Mouse (Mus musculus) G1E (cell line): ENCODE data around the gene Trim40.

Source experiments
- CTCF ChIP-seq: IDR thresholded peaks from 2 replicates; pipeline ENCODE4 v1.5.1; 2012; ENCODE audit warnings: low read depth, low read length, inconsistent platforms, mixed read lengths
- GATA1 ChIP-seq: IDR thresholded peaks from 2 replicates; pipeline ENCODE4 v1.6.1; 2012; ENCODE audit warnings: borderline replicate concordance, low read length, inconsistent platforms, mixed read lengths
- GATA2 ChIP-seq: IDR thresholded peaks from 2 replicates; pipeline ENCODE4 v1.6.1; 2012; ENCODE audit warnings: low read depth, low read length, inconsistent platforms, borderline replicate concordance
- POLR2AphosphoS5 ChIP-seq: IDR thresholded peaks from 2 replicates; pipeline ENCODE4 v1.6.1; 2012; ENCODE audit warnings: low read depth, low read length, inconsistent platforms; ENCODE audit not compliant: insufficient replicate concordance
- TAL1 ChIP-seq: conservative IDR thresholded peaks from 2 replicates; pipeline ENCODE4 v1.6.1; 2012; ENCODE audit warnings: low read depth, low read length, inconsistent platforms, mixed read lengths

- TF ChIP-seq CTCF (peak; percentile 20; the same call in 1 of the 2 replicates), GATA1 (no peak), TAL1 (no peak), GATA2 (no peak), POLR2AphosphoS5 (no peak)
Observed at GRCm38 (mm10) chr17:36892362-36892761, 2.4 kb upstream of the Trim40 start.
